ENCODE assay signal across 8 mouse cellular contexts in genomic region chr1:179502565-179502964, GRCm38 (mm10). TPM values are rescaled to one million over a fixed set of nuclear protein-coding genes. Genes with fewer than 3 reads are reported as not detected.
DNase-seq lines count a peak whose midpoint lies in the region; ATAC-seq lines count a peak whose summit lies in the region.

No protein-coding gene starts in this region.

- no peaks in the 10 kb centered on the region for H3K4me1 ChIP-seq in hindbrain, embryonic 11.5 days (replicated peaks; ENCODE audit: control insufficient read depth, insufficient read depth, low read length)
- no peaks in the 10 kb centered on the region for H3K4me1 ChIP-seq in hindbrain, embryonic 16.5 days (ENCODE audit: control insufficient read depth, insufficient read depth, low read depth, low read length)
- no peaks in the 10 kb centered on the region for H3K4me1 ChIP-seq in neural tube, embryonic 15.5 days

- H3K36me3 ChIP-seq in hindbrain, embryonic 11.5 days (ENCODE audit: control insufficient read depth, insufficient read depth, low read length) = no peaks in the 10 kb centered on the region
- no peaks in the 10 kb centered on the region for H3K36me3 ChIP-seq in hindbrain, embryonic 16.5 days (ENCODE audit: control insufficient read depth, insufficient read depth, low read length)
- no peaks in the 10 kb centered on the region for H3K36me3 ChIP-seq in neural tube, embryonic 15.5 days

- H3K4me3 ChIP-seq in hindbrain, embryonic 11.5 days (ENCODE audit: low read depth, low read length) = no peak overlapping the region
- no peak overlapping the region for H3K4me3 ChIP-seq in hindbrain, embryonic 16.5 days (ENCODE audit: low read length)
- no peak overlapping the region for H3K4me3 ChIP-seq in neural tube, embryonic 15.5 days (replicated peaks)

- H3K27ac ChIP-seq in hindbrain, embryonic 11.5 days (ENCODE audit: low read depth, low read length) = no peak overlapping the region
- H3K27ac ChIP-seq in hindbrain, embryonic 16.5 days (ENCODE audit: low read depth, low read length) = no peak overlapping the region
- no peak overlapping the region for H3K27ac ChIP-seq in neural tube, embryonic 15.5 days (replicated peaks)

- no peaks in the 10 kb centered on the region for H3K27me3 ChIP-seq in hindbrain, embryonic 11.5 days (ENCODE audit: control insufficient read depth, insufficient read depth, low read length)
- no peaks in the 10 kb centered on the region for H3K27me3 ChIP-seq in hindbrain, embryonic 16.5 days (replicated peaks; ENCODE audit: control insufficient read depth, insufficient read depth, low read length)
- no peaks in the 10 kb centered on the region for H3K27me3 ChIP-seq in neural tube, embryonic 15.5 days (replicated peaks)

- DNase-seq in hindbrain, embryonic 11.5 days (ENCODE audit: low spot score) = peak; percentile 53
- DNase-seq in thymus, postnatal 14 days = peak; percentile 16
- no peak for DNase-seq in thymus, postnatal 4 days
- DNase-seq in urinary bladder, postnatal 4 days (ENCODE audit: low spot score in 2 of 2) = no peak
- no peak for DNase-seq in frontal cortex, postnatal 14 days (ENCODE audit: low spot score in 2 of 2)

- no peak overlapping the region for H3K4me2 ChIP-seq in hindbrain, embryonic 11.5 days (replicated peaks; ENCODE audit: low read depth, low read length)
- no peak overlapping the region for H3K4me2 ChIP-seq in hindbrain, embryonic 16.5 days (ENCODE audit: low read length)
- no peak overlapping the region for H3K4me2 ChIP-seq in neural tube, embryonic 15.5 days

- no peaks in the 10 kb centered on the region for H3K9me3 ChIP-seq in hindbrain, embryonic 11.5 days (ENCODE audit: control insufficient read depth, low read length)
- H3K9me3 ChIP-seq in hindbrain, embryonic 16.5 days (ENCODE audit: control insufficient read depth, low read length) = no peaks in the 10 kb centered on the region
- no peaks in the 10 kb centered on the region for H3K9me3 ChIP-seq in neural tube, embryonic 15.5 days (replicated peaks)

- no peak overlapping the region for H3K9ac ChIP-seq in hindbrain, embryonic 11.5 days (ENCODE audit: low read depth, low read length)
- H3K9ac ChIP-seq in hindbrain, embryonic 16.5 days (ENCODE audit: low read depth, low read length) = no peak overlapping the region
- no peak overlapping the region for H3K9ac ChIP-seq in neural tube, embryonic 15.5 days (replicated peaks)

- 26% methylated on average over 3 of the region's 3 CpGs for WGBS in hindbrain, embryonic 11.5 days
- 23% methylated on average over 3 of the region's 3 CpGs for WGBS in hindbrain, embryonic 16.5 days
- WGBS in neural tube, embryonic 15.5 days = 17% methylated on average over 3 of the region's 3 CpGs

- ATAC-seq in hindbrain, embryonic 11.5 days (ENCODE audit: low FRiP score) = no peak
- no peak for ATAC-seq in hindbrain, embryonic 16.5 days
- peak; percentile 71; the same call in 1 of the 2 replicates for ATAC-seq in common myeloid progenitor, adult 5-6 weeks (replicated peaks; ENCODE audit: low read depth, poor library complexity, severe bottlenecking)
- no peak for ATAC-seq in neural tube, embryonic 15.5 days (ENCODE audit: low FRiP score)

RNA-seq across cellular contexts. Expression of gene Smyd3, which starts 15.3 kb away (rescaled TPM):
- 14.8 and 16.9 TPM in 2 replicates for polyA plus RNA-seq in hindbrain, embryonic 11.5 days (2014; fragmentation: Nextera tagmentation; extraction: Ambion mirVana)
- polyA plus RNA-seq in hindbrain, embryonic 16.5 days (2015; fragmentation: Nextera tagmentation; extraction: Ambion mirVana) = 28.3 and 28.5 TPM in 2 replicates
- 41.1 and 52.2 TPM in 2 replicates for total RNA-seq in common myeloid progenitor, adult 5-6 weeks (2017)
- polyA plus RNA-seq in neural tube, embryonic 15.5 days (2015; fragmentation: Nextera tagmentation; extraction: Ambion mirVana) = 26.0 and 26.7 TPM in 2 replicates

RNA-seq across cellular contexts. Expression of gene Tfb2m, which starts 43.5 kb away (rescaled TPM):
- polyA plus RNA-seq in hindbrain, embryonic 11.5 days (2014; fragmentation: Nextera tagmentation; extraction: Ambion mirVana) = 26.8 and 31.4 TPM in 2 replicates
- polyA plus RNA-seq in hindbrain, embryonic 16.5 days (2015; fragmentation: Nextera tagmentation; extraction: Ambion mirVana) = 28.2 and 31.5 TPM in 2 replicates
- total RNA-seq in common myeloid progenitor, adult 5-6 weeks (2017) = 41.3 and 101 TPM in 2 replicates
- 29.6 and 31.0 TPM in 2 replicates for polyA plus RNA-seq in neural tube, embryonic 15.5 days (2015; fragmentation: Nextera tagmentation; extraction: Ambion mirVana)

RNA-seq across cellular contexts. Expression of gene Cnst, which starts 43.6 kb away (rescaled TPM):
- polyA plus RNA-seq in hindbrain, embryonic 11.5 days (2014; fragmentation: Nextera tagmentation; extraction: Ambion mirVana) = 22.6 and 26.8 TPM in 2 replicates
- 25.1 and 30.0 TPM in 2 replicates for polyA plus RNA-seq in hindbrain, embryonic 16.5 days (2015; fragmentation: Nextera tagmentation; extraction: Ambion mirVana)
- total RNA-seq in common myeloid progenitor, adult 5-6 weeks (2017) = 10.0 and 21.4 TPM in 2 replicates
- 25.3 and 27.6 TPM in 2 replicates for polyA plus RNA-seq in neural tube, embryonic 15.5 days (2015; fragmentation: Nextera tagmentation; extraction: Ambion mirVana)

Comparison
In these comparisons a context has a peak if more than half of its experiments do, and no peak if none do; other contexts are left out.
1. DNase-seq: peak in hindbrain, embryonic 11.5 days (single experiment) and thymus, postnatal 14 days (single experiment); none in thymus, postnatal 4 days (single experiment), urinary bladder, postnatal 4 days (0 of 2) and frontal cortex, postnatal 14 days (0 of 2).